Mouse (Mus musculus): ENCODE measurements around the gene Gm35315. TPM values are rescaled to one million over a fixed set of nuclear protein-coding genes. Genes with fewer than 3 reads are reported as not detected.

Gm35315 gene
- polyA plus RNA-seq, 1 experiment from 2014 or later, result 1.7 TPM

- peak; percentile 28 for ATAC-seq (ENCODE audit: low FRiP score, low TSS enrichment)
- H3K27me3 ChIP-seq (ENCODE audit: insufficient read depth, low read length), result no peaks in the 10 kb centered on the region
- WGBS, result under 1% methylated on average over 12 of the region's 12 CpGs
- H3K4me2 ChIP-seq (replicated peaks; ENCODE audit: low read depth, low read length), result peak within 1 kb of the TSS; percentile 69
- H3K4me3 ChIP-seq (ENCODE audit: low read length), result peak within 1 kb of the TSS; percentile 80
- H3K4me1 ChIP-seq (ENCODE audit: insufficient read depth, low read length), result peaks cover 14% of the 10 kb centered on the region; the same call in 1 of the 2 replicates
- peak within 1 kb of the TSS; percentile 90 for H3K27ac ChIP-seq (ENCODE audit: low read length)
- H3K9ac ChIP-seq (replicated peaks; ENCODE audit: low read length), result peak within 1 kb of the TSS; percentile 76
- H3K9me3 ChIP-seq (ENCODE audit: low read length), result 0 out of 2 replicates have a peak, but pooled peaks cover 2% of the 10 kb centered on the region
- peaks cover 31% of the 10 kb centered on the region for H3K36me3 ChIP-seq (ENCODE audit: insufficient read depth, low read length)
These were observed 15.8 kb upstream of the Gm35315 start, which contains the start of gene Zfp605 for GRCm38 (mm10) chr5:110109991-110110441. TSS of gene Zfp605 (plus strand) at chr5:110110092.

- peak overlapping the region; percentile 84 for H3K9ac ChIP-seq (replicated peaks; ENCODE audit: low read length)
These were observed 14.0 kb upstream of the Gm35315 start for GRCm38 (mm10) chr5:110108305-110108628.

GRCm38 (mm10) chr5:110107581-110108304 is 13.5 kb upstream of the Gm35315 start, which contains the start of gene Gtpbp6:
TSS of gene Gtpbp6 (minus strand) at chr5:110108197.
- Histone ChIP-seq H3K4me3 (ENCODE audit: low read length) (peak within 1 kb of the TSS; percentile 74), H3K9ac (replicated peaks; ENCODE audit: low read length) (peak within 1 kb of the TSS; percentile 84), H3K4me1 (ENCODE audit: insufficient read depth, low read length) (peaks cover 14% of the 10 kb centered on the region; the same call in 1 of the 2 replicates), H3K36me3 (ENCODE audit: insufficient read depth, low read length) (peaks cover 39% of the 10 kb centered on the region), H3K27ac (ENCODE audit: low read length) (peak within 1 kb of the TSS; percentile 99), H3K4me2 (replicated peaks; ENCODE audit: low read depth, low read length) (peak within 1 kb of the TSS; percentile 76), H3K9me3 (ENCODE audit: low read length) (0 out of 2 replicates have a peak, but pooled peaks cover 8% of the 10 kb centered on the region), H3K27me3 (ENCODE audit: insufficient read depth, low read length) (no peaks in the 10 kb centered on the region)
- ATAC-seq (ENCODE audit: low FRiP score, low TSS enrichment), result peak; percentile 93
- WGBS, result under 1% methylated on average over 68 of the region's 71 CpGs

More at GRCm38 (mm10) chr5:110108305-110108628, 14.0 kb upstream of the Gm35315 start:
- Histone ChIP-seq H3K4me3 (ENCODE audit: low read length) (peak overlapping the region; percentile 74), H3K4me2 (replicated peaks; ENCODE audit: low read depth, low read length) (peak overlapping the region; percentile 76), H3K27ac (ENCODE audit: low read length) (peak overlapping the region; percentile 99), H3K4me1 (ENCODE audit: insufficient read depth, low read length) (peaks cover 14% of the 10 kb centered on the region; the same call in 1 of the 2 replicates), H3K9me3 (ENCODE audit: low read length) (0 out of 2 replicates have a peak, but pooled peaks cover 8% of the 10 kb centered on the region), H3K27me3 (ENCODE audit: insufficient read depth, low read length) (no peaks in the 10 kb centered on the region), H3K36me3 (ENCODE audit: insufficient read depth, low read length) (peaks cover 39% of the 10 kb centered on the region)
- 0% methylated on average over 7 of the region's 7 CpGs for WGBS
- ATAC-seq (ENCODE audit: low FRiP score, low TSS enrichment), result no peak

GRCm38 (mm10) chr5:110106901-110107564 is 12.8 kb upstream of the Gm35315 start:
- Histone ChIP-seq H3K27me3 (ENCODE audit: insufficient read depth, low read length) (no peaks in the 10 kb centered on the region), H3K4me3 (ENCODE audit: low read length) (peak overlapping the region; percentile 74), H3K9me3 (ENCODE audit: low read length) (0 out of 2 replicates have a peak, but pooled peaks cover 8% of the 10 kb centered on the region), H3K27ac (ENCODE audit: low read length) (peak overlapping the region; percentile 99), H3K9ac (replicated peaks; ENCODE audit: low read length) (peak overlapping the region; percentile 84), H3K4me1 (ENCODE audit: insufficient read depth, low read length) (peaks cover 16% of the 10 kb centered on the region), H3K36me3 (ENCODE audit: insufficient read depth, low read length) (peaks cover 38% of the 10 kb centered on the region), H3K4me2 (replicated peaks; ENCODE audit: low read depth, low read length) (peak overlapping the region; percentile 76)
- 10% methylated on average over 40 of the region's 41 CpGs for WGBS
- peak; percentile 49 for ATAC-seq (ENCODE audit: low FRiP score, low TSS enrichment)

- H3K9me3 ChIP-seq (ENCODE audit: low read length), result 0 out of 2 replicates have a peak, but pooled peaks cover 8% of the 10 kb centered on the region
- H3K9ac ChIP-seq (replicated peaks; ENCODE audit: low read length), result peak overlapping the region; percentile 84
- H3K4me1 ChIP-seq (ENCODE audit: insufficient read depth, low read length), result peaks cover 24% of the 10 kb centered on the region
- peaks cover 38% of the 10 kb centered on the region for H3K36me3 ChIP-seq (ENCODE audit: insufficient read depth, low read length)
- no peak for ATAC-seq (ENCODE audit: low FRiP score, low TSS enrichment)
- peak overlapping the region; percentile 74 for H3K4me3 ChIP-seq (ENCODE audit: low read length)
- WGBS, result 93% methylated on average over 26 of the region's 26 CpGs
- H3K27ac ChIP-seq (ENCODE audit: low read length), result no peak overlapping the region
- H3K4me2 ChIP-seq (replicated peaks; ENCODE audit: low read depth, low read length), result peak overlapping the region; percentile 76
- no peaks in the 10 kb centered on the region for H3K27me3 ChIP-seq (ENCODE audit: insufficient read depth, low read length)
These were observed 12.1 kb upstream of the Gm35315 start for GRCm38 (mm10) chr5:110106140-110106871.

- Histone ChIP-seq H3K4me3 (ENCODE audit: low read length) (no peak overlapping the region), H3K27ac (ENCODE audit: low read length) (no peak overlapping the region), H3K4me1 (ENCODE audit: insufficient read depth, low read length) (peaks cover 34% of the 10 kb centered on the region), H3K9me3 (ENCODE audit: low read length) (0 out of 2 replicates have a peak, but pooled peaks cover 8% of the 10 kb centered on the region), H3K4me2 (replicated peaks; ENCODE audit: low read depth, low read length) (no peak overlapping the region), H3K36me3 (ENCODE audit: insufficient read depth, low read length) (peaks cover 38% of the 10 kb centered on the region), H3K27me3 (ENCODE audit: insufficient read depth, low read length) (no peaks in the 10 kb centered on the region), H3K9ac (replicated peaks; ENCODE audit: low read length) (no peak overlapping the region)
- ATAC-seq (ENCODE audit: low FRiP score, low TSS enrichment), result no peak
- WGBS, result 93% methylated on average over 36 of the region's 36 CpGs
These were observed 10.6 kb upstream of the Gm35315 start for GRCm38 (mm10) chr5:110104616-110105380.

- H3K9ac ChIP-seq (replicated peaks; ENCODE audit: low read length), result no peak overlapping the region
- H3K27me3 ChIP-seq (ENCODE audit: insufficient read depth, low read length), result no peaks in the 10 kb centered on the region
- WGBS, result 95% methylated on average over 27 of the region's 27 CpGs
- peaks cover 38% of the 10 kb centered on the region for H3K36me3 ChIP-seq (ENCODE audit: insufficient read depth, low read length)
- no peak overlapping the region for H3K27ac ChIP-seq (ENCODE audit: low read length)
- 0 out of 2 replicates have a peak, but pooled peaks cover 8% of the 10 kb centered on the region for H3K9me3 ChIP-seq (ENCODE audit: low read length)
- H3K4me3 ChIP-seq (ENCODE audit: low read length), result no peak overlapping the region
- no peak for ATAC-seq (ENCODE audit: low FRiP score, low TSS enrichment)
- H3K4me1 ChIP-seq (ENCODE audit: insufficient read depth, low read length), result peaks cover 38% of the 10 kb centered on the region
- H3K4me2 ChIP-seq (replicated peaks; ENCODE audit: low read depth, low read length), result no peak overlapping the region
These were observed 9.8 kb upstream of the Gm35315 start for GRCm38 (mm10) chr5:110103901-110104615.

- H3K9ac ChIP-seq (replicated peaks; ENCODE audit: low read length), result no peak overlapping the region
- 95% methylated on average over 19 of the region's 19 CpGs for WGBS
- H3K9me3 ChIP-seq (ENCODE audit: low read length), result 0 out of 2 replicates have a peak, but pooled peaks cover 8% of the 10 kb centered on the region
- no peak overlapping the region for H3K4me2 ChIP-seq (replicated peaks; ENCODE audit: low read depth, low read length)
- no peak for ATAC-seq (ENCODE audit: low FRiP score, low TSS enrichment)
- no peak overlapping the region for H3K27ac ChIP-seq (ENCODE audit: low read length)
- no peaks in the 10 kb centered on the region for H3K27me3 ChIP-seq (ENCODE audit: insufficient read depth, low read length)
- H3K4me1 ChIP-seq (ENCODE audit: insufficient read depth, low read length), result peaks cover 38% of the 10 kb centered on the region
- H3K36me3 ChIP-seq (ENCODE audit: insufficient read depth, low read length), result peaks cover 38% of the 10 kb centered on the region
- H3K4me3 ChIP-seq (ENCODE audit: low read length), result no peak overlapping the region
These were observed 8.8 kb upstream of the Gm35315 start for GRCm38 (mm10) chr5:110102853-110103625.
